Mouse (Mus musculus) CH12.LX (cell line): Measurements from ENCODE around the gene Rtn2.
A peak's percentile ranks its signal among the peaks of the same experiment; 100 is the strongest.

Experiments used
- CHD2 ChIP-seq: IDR thresholded peaks from 2 replicates; pipeline ENCODE4 v1.6.1; 2011; ENCODE audit warnings: low read length, improper control_type of control experiment
- CTCF ChIP-seq, 2 experiments: IDR thresholded peaks in 1 of 2; conservative IDR thresholded peaks in 1 of 2; 2 replicates each; pipeline ENCODE4 v1.5.1; 2011 to 2012; ENCODE audit warnings: low read depth in 2 of 2, low read length in 2 of 2, improper control_type of control experiment in 1 of 2, inconsistent platforms in 1 of 2, mild to moderate bottlenecking in 1 of 2, moderate library complexity in 1 of 2
- ETS1 ChIP-seq: conservative IDR thresholded peaks from 2 replicates; pipeline ENCODE4 v1.6.1; 2012; ENCODE audit warnings: low read depth, mild to moderate bottlenecking, inconsistent platforms, low read length, improper control_type of control experiment, moderate library complexity
- IRF4 ChIP-seq: IDR thresholded peaks from 2 replicates; pipeline ENCODE4 v1.6.1; 2014; ENCODE audit warnings: low read depth, mild to moderate bottlenecking, inconsistent platforms, low read length, improper control_type of control experiment
- MAFK ChIP-seq: IDR thresholded peaks from 2 replicates; pipeline ENCODE4 v1.6.1; 2011; ENCODE audit warnings: low read length, improper control_type of control experiment; ENCODE audit not compliant: insufficient replicate concordance
- POLR2A ChIP-seq: IDR thresholded peaks from 2 replicates; pipeline ENCODE4 v1.6.1; 2011; ENCODE audit warnings: low read depth, mild to moderate bottlenecking, improper control_type of control experiment, low read length
- POLR2AphosphoS2 ChIP-seq: IDR thresholded peaks from 2 replicates; pipeline ENCODE4 v1.6.1; 2011; ENCODE audit warnings: low read depth, low read length, improper control_type of control experiment
- ZC3H11A ChIP-seq: IDR thresholded peaks from 2 replicates; pipeline ENCODE4 v1.6.1; 2012; ENCODE audit warnings: low read depth, mild to moderate bottlenecking, inconsistent platforms, low read length, improper control_type of control experiment
- ZNF384 ChIP-seq: IDR thresholded peaks from 2 replicates; pipeline ENCODE4 v1.6.1; 2012; ENCODE audit warnings: low read depth, low read length, improper control_type of control experiment, inconsistent platforms

GRCm38 (mm10) chr7:19242005-19242404 is 40.4 kb upstream of the Rtn2 start:
- TF ChIP-seq POLR2AphosphoS2 (no peak), IRF4 (no peak), ETS1 (no peak), MAFK (peak; percentile 68; the same call in 1 of the 2 replicates), CHD2 (no peak), CTCF (conservative IDR thresholded peaks at IDR 0.05 in 1 of 2, IDR thresholded peaks at IDR 0.05 in 1 of 2; ENCODE audit: low read depth in 2 of 2, low read length in 2 of 2) (no peak), ZC3H11A (no peak), ZNF384 (no peak), POLR2A (no peak)
